Mouse (Mus musculus): ENCODE data around the gene Iqcf1.

- no peak for TF ChIP-seq FLI1 (IDR thresholded peaks at IDR 0.05; ENCODE audit: low read length)
- TF ChIP-seq GATA1 (IDR thresholded peaks at IDR 0.05; ENCODE audit: borderline replicate concordance, low read length): no peak
Measured at GRCm38 (mm10) chr9:106509356-106509755, 9.6 kb downstream of the Iqcf1 start.
